Mouse (Mus musculus) liver, postnatal 0 days (tissue): Measurements from ENCODE around the gene Olfr507. TPM values are rescaled to one million over a fixed set of nuclear protein-coding genes. Genes with fewer than 3 reads are reported as not detected.

Source experiments
- ATAC-seq: fragments of 200-750 bp; cut with Nextera tagmentation; 2 replicates; pipeline ENCODE4 v1.8.0; 2017; ENCODE audit warnings: mild to moderate bottlenecking, moderate library complexity
- DNase-seq: peaks from one replicate; pipeline ENCODE4 v3.0.0-alpha.2; 2016
- H3K27ac ChIP-seq: fragments of 300-500 bp; sonication (generic); 2 replicates; pipeline ENCODE4 v1.5.1; 2014; ENCODE audit warnings: antibody characterized with exemption, moderate library complexity, mild to moderate bottlenecking, low read depth
- H3K27me3 ChIP-seq: fragments of 300-500 bp; sonication (generic); 2 replicates; pipeline ENCODE4 v1.6.1; 2014; ENCODE audit warnings: low read length, control low read depth, mixed read lengths; ENCODE audit not compliant: insufficient read depth
- H3K36me3 ChIP-seq: fragments of 300-500 bp; sonication (generic); replicated peaks from 2 replicates; pipeline ENCODE4 v1.6.1; 2014; ENCODE audit warnings: mild to moderate bottlenecking, control low read depth, low read length, moderate library complexity, mixed read lengths; ENCODE audit not compliant: insufficient read depth
- H3K4me1 ChIP-seq: fragments of 300-500 bp; sonication (generic); 2 replicates; pipeline ENCODE4 v1.6.1; 2014; ENCODE audit warnings: antibody characterized with exemption, mild to moderate bottlenecking, control low read depth; ENCODE audit not compliant: insufficient read depth
- H3K4me2 ChIP-seq: fragments of 300-500 bp; sonication (generic); 2 replicates; pipeline ENCODE4 v1.6.1; 2014; ENCODE audit warnings: low read depth, mild to moderate bottlenecking, low read length, moderate library complexity, mixed read lengths
- H3K4me3 ChIP-seq: fragments of 300-500 bp; sonication (generic); 2 replicates; pipeline ENCODE4 v1.5.1; 2014; ENCODE audit warnings: low read depth, low read length
- H3K9ac ChIP-seq: fragments of 300-500 bp; sonication (generic); replicated peaks from 2 replicates; pipeline ENCODE4 v1.6.1; 2014; ENCODE audit warnings: mild to moderate bottlenecking, moderate library complexity
- H3K9me3 ChIP-seq: fragments of 300-500 bp; sonication (generic); 2 replicates; pipeline ENCODE4 v1.6.1; 2016; ENCODE audit warnings: mild to moderate bottlenecking, control low read depth, low read length, mixed read lengths
- CTCF ChIP-seq: sonication (generic); IDR thresholded peaks from 2 replicates; pipeline ENCODE4 v1.5.1; 2016; ENCODE audit warnings: antibody characterized with exemption, low read depth
- EP300 ChIP-seq: IDR thresholded peaks from 2 replicates; pipeline ENCODE4 v1.6.1; 2016; ENCODE audit warnings: antibody characterized with exemption, low read depth, mild to moderate bottlenecking
- WGBS: fragments of 180-500 bp; shearing (Covaris S2); extraction: QIAGEN DNeasy Blood & Tissue Kit; methylation state at CpG from one replicate; pipeline ENCODE4 v1.1.7; 2014; ENCODE audit not compliant: insufficient replicate concordance; 5-methylcytosine and 5-hydroxymethylcytosine counted together
- polyA plus RNA-seq: library from polyadenylated mRNA; unstranded; fragments of >200 nt; fragmentation: Nextera tagmentation; extraction: Ambion mirVana; gene quantifications from 2 replicates; pipeline ENCODE4 v1.2.1, GENCODE M21; 2015

Gene Olfr507
- polyA plus RNA-seq, 1 experiment from 2014 or later: not detected

GRCm38 (mm10) chr7:108651806-108652205 lies 30.2 kb downstream of the Olfr507 start, which contains the start of gene Olfr509:
Olfr509 (minus strand) TSS chr7:108651906.
- H3K4me1 ChIP-seq: no peaks in the 10 kb centered on the region
- no peak within 1 kb of the TSS for H3K9ac ChIP-seq
- H3K4me3 ChIP-seq: no peak within 1 kb of the TSS
- no peaks in the 10 kb centered on the region for H3K36me3 ChIP-seq
- no peak within 1 kb of the TSS for H3K27ac ChIP-seq
- H3K27me3 ChIP-seq: no peaks in the 10 kb centered on the region
- no peak for TF ChIP-seq EP300
- no peak for TF ChIP-seq CTCF
- no peak for ATAC-seq
- no peak for DNase-seq
- H3K9me3 ChIP-seq: 0 out of 2 replicates have a peak, but pooled peaks cover 2% of the 10 kb centered on the region
- H3K4me2 ChIP-seq: no peak within 1 kb of the TSS

GRCm38 (mm10) chr7:108662419-108662818 lies 40.8 kb downstream of the Olfr507 start:
- Histone ChIP-seq H3K36me3 (no peaks in the 10 kb centered on the region), H3K4me1 (no peaks in the 10 kb centered on the region), H3K27me3 (no peaks in the 10 kb centered on the region), H3K4me2 (no peak overlapping the region), H3K4me3 (no peak overlapping the region), H3K9ac (no peak overlapping the region), H3K27ac (no peak overlapping the region), H3K9me3 (no peaks in the 10 kb centered on the region)
- ATAC-seq (no peak), DNase-seq (no peak)
- TF ChIP-seq EP300 (no peak), CTCF (no peak)
- WGBS: 76% methylated on average over 3 of the region's 3 CpGs

GRCm38 (mm10) chr7:108666118-108666517 lies 44.5 kb downstream of the Olfr507 start, which contains the start of gene Olfr510:
Olfr510 (plus strand) TSS chr7:108666418.
- Histone ChIP-seq H3K27me3 (no peaks in the 10 kb centered on the region), H3K36me3 (no peaks in the 10 kb centered on the region), H3K4me1 (no peaks in the 10 kb centered on the region), H3K9me3 (no peaks in the 10 kb centered on the region), H3K4me2 (no peak within 1 kb of the TSS), H3K9ac (no peak within 1 kb of the TSS), H3K27ac (no peak within 1 kb of the TSS), H3K4me3 (no peak within 1 kb of the TSS)
- no peak for ATAC-seq
- 83% methylated on average over 1 of the region's 1 CpGs for WGBS
- no peak for TF ChIP-seq CTCF
- DNase-seq: no peak

GRCm38 (mm10) chr7:108671058-108671457 lies 49.4 kb downstream of the Olfr507 start:
- TF ChIP-seq EP300 (no peak), CTCF (no peak)

More at GRCm38 (mm10) chr7:108671058-108671457, 49.4 kb downstream of the Olfr507 start:
- H3K4me3 ChIP-seq: no peak overlapping the region
- 57% methylated on average over 1 of the region's 1 CpGs for WGBS
- H3K9me3 ChIP-seq: no peaks in the 10 kb centered on the region
- H3K4me2 ChIP-seq: no peak overlapping the region
- H3K27ac ChIP-seq: no peak overlapping the region
- H3K27me3 ChIP-seq: no peaks in the 10 kb centered on the region
- H3K36me3 ChIP-seq: no peaks in the 10 kb centered on the region
- no peaks in the 10 kb centered on the region for H3K4me1 ChIP-seq
- ATAC-seq: no peak
- no peak for DNase-seq
- H3K9ac ChIP-seq: no peak overlapping the region

Other genes starting within 250 kb of the Olfr507 start
- gene Olfr495, start 228.6 kb upstream of the Olfr507 start, polyA plus RNA-seq: not detected in 2 replicates
- gene Olfr497, start 201.4 kb upstream of the Olfr507 start, polyA plus RNA-seq: not detected in 2 replicates
- gene Olfr498, start 156.5 kb upstream of the Olfr507 start, polyA plus RNA-seq: not detected in 2 replicates
- not detected in 2 replicates for gene Olfr502, start 96.7 kb upstream of the Olfr507 start, polyA plus RNA-seq
- not detected in 2 replicates for gene Olfr503, start 77.3 kb upstream of the Olfr507 start, polyA plus RNA-seq
- not detected in 2 replicates for gene Olfr504, start 56.0 kb upstream of the Olfr507 start, polyA plus RNA-seq
- not detected in 2 replicates for gene Olfr506, start 11.0 kb upstream of the Olfr507 start, polyA plus RNA-seq
- gene Olfr508, start 8.2 kb downstream of the Olfr507 start, polyA plus RNA-seq: not detected in 2 replicates
- gene Olfr509, start 30.1 kb downstream of the Olfr507 start, polyA plus RNA-seq: not detected in 2 replicates
- gene Olfr510, start 44.6 kb downstream of the Olfr507 start, polyA plus RNA-seq: not detected in 2 replicates
- gene Olfr512, start 91.5 kb downstream of the Olfr507 start, polyA plus RNA-seq: not detected in 2 replicates
- gene Olfr513, start 129.2 kb downstream of the Olfr507 start, polyA plus RNA-seq: not detected in 2 replicates
- gene Olfr514, start 204.2 kb downstream of the Olfr507 start, polyA plus RNA-seq: not detected in 2 replicates
- gene Olfr516, start 228.7 kb downstream of the Olfr507 start, polyA plus RNA-seq: not detected in 2 replicates